Mouse (Mus musculus) adrenal gland, postnatal 14 days (tissue): Measurements from ENCODE around the gene Agbl1. TPM values are rescaled to one million over a fixed set of nuclear protein-coding genes. Genes with fewer than 3 reads are reported as not detected.

ENCODE experiments used
- DNase-seq: peaks from one replicate; pipeline ENCODE4 v3.0.0; 2021; ENCODE audit warnings: mixed read lengths
- total RNA-seq: library from RNA; stranded (reverse); gene quantifications from 2 replicates; pipeline ENCODE4 v1.2.3, GENCODE M21; 2021

The Agbl1 gene
- total RNA-seq, 1 experiment from 2014 or later = not detected

DNA sequence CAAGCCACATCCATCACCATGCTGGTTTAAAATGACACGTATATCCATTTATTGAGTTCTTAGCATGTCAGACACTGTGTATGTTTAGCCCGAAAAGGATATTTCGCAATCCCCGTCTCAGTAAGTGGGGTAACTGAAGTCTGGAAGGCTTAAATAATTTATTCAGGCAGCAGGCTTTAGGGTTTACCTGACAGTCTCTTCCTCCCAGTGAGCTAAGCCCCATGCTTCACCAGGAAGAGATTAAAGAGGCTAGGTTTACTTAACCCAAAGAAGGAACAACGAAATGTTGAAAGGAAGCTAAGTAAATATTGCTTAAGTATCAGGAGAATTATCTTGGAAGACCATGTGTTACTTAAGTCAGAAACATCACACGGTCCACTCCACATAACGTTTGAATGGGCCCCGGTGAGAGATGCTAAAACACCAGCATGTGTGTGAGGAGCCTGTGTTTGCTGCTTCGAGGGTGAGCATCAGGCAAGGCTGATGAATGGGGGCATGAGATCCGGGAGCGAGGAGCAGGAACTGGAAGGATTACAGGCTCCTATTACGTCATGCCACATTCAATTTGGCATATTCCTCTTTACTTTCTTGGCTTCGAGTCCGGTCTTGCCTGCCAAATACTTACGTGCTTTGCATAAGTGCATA is 162.7 kb downstream of the Agbl1 start:
- no peak for DNase-seq

DNA sequence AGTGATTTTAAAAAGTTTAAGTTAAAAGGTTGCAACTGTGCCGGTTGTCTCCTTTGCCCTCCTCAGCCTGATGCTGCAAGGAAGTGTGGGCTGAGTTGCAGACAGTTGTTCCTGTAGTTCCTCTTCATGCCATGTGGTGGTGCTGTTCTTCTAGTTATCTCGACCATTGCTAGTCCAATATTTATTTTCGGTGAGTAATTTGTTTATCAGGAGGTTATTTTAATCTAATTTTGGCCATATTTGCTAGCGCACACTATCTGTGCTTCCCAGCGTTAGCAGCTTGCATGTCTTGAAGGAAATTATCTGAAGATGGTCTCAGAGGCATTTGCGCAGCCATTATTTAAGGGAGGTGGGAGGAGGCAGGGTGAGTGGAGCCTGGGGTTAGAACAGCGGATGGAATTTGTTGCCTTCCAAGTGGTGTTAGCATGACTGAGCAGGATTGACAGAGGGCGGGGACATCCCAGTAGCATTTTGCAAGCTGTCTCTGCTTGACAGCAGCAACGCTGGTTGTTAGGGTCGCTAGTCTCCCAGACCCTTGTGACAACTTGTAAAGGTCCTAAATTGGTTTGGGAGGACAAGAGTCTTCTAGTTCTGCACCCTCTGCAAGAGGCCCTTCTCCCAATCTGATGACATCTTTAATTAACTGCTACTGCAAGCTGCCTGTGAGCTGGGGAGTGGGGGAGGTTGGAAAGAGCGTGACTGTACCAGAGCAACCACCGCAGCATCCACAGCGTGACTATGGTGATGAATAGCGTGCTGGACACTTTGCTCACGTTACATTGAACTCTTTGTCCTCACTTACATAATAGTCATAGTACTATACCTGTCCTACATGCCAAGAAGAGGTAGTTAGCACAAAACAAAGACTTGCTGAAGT is 163.5 kb downstream of the Agbl1 start:
- DNase-seq = peak; percentile 58

DNA sequence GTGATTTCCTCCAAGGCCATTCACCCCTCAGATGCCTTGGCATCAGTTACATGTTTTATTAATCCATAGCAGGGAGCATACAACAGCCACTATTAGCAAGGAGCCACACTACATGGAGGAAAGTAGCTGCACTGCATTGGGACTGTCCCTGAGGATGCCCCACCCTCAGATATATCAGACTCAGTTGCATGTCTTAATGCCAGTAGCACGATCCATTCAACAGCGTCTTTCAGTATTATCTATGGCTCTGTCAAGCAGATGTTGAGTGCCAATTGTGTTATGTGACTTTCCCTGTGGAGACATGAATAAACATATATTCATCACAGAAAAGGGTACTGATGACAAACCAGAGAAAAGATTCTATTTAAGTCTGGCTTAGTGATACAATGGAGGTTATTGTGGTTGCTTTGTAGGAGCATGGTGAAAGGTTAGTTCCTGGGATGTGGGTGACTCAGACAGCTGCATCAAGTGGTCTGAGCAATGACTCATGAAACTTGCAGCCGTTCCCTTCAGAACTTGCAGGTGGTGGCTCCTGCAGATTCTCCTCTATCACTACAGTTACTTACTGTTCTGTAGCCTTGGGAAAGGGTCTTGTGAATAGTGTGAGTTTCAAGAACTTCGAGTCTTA is 178.4 kb downstream of the Agbl1 start:
- no peak for DNase-seq

DNA sequence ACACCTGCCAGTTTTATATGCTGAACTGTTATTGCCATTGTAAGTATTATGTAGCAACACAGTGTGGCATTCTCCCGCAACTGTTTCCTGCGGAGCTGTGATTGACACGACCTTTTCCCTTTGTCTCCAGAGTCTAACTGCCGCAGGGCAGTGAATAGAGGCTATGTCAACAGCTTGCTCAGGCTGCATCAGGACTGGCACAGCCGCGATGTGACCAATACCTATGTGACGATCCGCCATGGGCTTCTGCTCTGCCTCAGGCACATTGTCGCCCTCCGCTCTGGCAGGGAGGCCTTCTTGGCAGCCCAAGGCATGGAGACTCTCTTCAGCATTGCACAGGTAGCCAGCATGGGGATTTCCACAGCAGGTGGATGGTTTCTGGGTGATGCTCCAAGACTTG is 179.3 kb downstream of the Agbl1 start:
- DNase-seq = no peak

DNA sequence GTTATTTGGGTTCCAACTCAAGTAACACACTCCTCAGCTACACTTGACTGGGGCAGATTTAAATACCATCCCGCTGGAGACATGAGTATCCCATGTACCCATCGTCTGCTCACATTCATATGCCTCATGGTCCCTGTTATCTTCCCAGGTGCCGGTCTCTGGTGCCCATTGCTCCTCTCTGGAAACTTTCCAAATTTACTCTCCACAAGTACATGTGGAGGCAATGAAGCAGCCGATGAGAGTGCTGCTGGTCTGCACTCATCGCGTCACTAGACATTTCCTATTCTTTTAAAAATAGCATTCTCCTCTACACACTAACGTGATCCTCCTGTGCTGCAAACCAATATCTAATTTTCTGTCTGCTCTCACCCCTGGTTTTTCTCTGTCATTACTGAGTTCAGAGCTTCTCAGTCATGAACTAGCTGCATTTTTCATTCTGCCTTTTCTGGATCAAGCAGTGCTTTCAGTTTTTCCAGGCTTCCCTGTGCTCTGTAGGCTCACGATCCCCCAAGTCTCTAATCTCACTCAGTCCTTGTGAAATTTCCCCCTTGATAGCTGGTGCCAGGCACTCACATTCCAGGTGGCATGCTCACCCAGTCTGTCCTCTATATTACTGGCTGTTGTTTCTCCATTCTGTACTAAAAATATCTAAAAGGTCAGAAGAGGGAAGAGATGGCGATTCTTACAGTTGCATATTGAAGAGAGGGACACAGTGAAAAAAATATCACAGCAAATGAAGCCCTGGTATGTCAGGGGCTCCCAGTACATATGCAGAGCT is 180.9 kb downstream of the Agbl1 start:
- no peak for DNase-seq

DNA sequence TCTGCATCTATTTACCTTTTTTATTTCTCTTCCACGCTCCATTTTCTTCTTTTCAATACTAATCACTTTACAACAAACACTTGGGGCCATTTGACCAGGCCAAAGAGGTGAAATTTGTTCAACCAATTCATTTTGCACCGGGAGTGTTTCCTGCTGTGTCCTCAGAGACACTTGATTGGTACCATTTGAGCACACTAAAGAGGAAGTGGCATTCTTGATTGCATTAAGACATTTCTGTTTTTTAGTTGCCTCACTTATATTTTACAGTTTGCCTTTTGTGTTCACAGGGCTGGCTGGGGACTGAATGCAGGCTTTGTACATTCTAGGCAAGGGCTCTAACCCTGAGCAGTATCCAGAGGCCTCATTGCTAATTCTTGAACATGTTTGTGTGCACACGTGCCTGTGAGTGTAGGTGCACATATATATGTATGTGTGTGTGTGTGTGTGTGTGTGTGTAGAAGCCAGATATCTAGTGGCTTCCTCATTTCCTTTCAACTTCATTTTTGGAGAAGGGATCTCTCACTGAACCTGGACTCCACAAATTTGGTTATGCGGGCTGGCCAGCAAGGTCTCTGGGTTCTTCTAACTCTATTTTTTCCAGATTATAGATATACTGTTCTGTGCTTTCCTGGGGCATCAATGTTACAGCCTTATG is 182.4 kb downstream of the Agbl1 start:
- no peak for DNase-seq

DNA sequence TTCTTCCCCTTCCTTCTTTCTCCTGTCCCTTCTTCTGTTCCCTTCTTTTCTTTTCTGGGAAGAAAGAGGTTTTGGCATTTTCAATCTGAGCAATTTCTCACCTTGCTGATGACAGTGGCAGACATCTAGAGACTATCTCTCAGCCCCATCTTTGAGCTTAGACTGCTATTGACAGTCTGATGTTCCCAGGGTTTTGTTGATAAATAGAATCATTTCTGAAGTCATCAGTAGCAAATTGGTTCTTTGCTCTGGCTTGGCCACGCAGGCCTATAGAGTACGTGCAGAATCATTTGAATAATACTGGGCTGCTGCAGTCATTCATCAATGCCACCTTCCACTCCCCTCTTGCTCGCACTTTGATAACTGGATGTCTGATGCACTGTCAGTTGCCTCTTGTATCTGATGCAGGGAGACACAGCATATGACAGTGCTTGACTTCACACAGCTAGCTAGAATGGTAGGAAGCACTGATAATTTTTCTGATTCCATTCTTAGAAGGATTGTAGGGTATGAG is 186.5 kb downstream of the Agbl1 start:
- DNase-seq = no peak

DNA sequence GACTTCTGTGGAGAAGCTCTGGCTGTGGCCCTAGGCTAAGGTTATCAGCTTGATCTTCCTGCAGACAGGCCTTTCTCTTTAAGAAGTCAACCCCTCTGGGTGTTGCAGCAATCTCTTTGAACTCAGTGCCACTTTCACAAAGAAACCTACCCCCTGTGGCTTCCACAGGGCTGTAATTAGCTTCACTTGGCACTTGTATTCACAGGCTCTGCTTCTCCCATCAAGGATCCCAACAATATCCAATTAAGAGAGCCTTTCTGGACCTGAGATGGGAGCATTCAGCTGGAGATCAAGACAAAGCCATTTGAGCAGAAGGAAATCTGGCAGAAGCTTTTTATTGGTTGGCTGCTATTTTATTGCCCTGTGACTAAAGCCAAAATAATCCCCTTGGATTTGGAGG is 208.9 kb downstream of the Agbl1 start:
- no peak for DNase-seq

DNA sequence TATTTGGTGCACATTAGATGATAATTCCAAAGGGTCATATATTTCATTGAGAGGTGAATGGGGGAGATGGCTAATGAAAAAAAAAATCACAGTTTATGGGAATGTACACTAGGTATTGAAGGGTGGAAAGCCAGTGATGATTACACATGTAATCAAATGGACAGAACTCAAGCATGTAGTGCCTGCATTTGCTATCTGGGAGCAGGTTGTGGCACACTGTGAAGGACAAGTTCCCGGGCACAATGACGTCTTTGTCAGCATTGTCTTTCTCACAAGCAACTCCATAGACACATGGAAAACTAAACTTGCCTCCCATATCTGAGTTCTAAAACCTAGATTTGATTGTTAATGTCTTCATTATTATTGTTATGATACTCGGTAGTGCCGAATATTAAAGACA is 209.3 kb downstream of the Agbl1 start:
- no peak for DNase-seq

DNA sequence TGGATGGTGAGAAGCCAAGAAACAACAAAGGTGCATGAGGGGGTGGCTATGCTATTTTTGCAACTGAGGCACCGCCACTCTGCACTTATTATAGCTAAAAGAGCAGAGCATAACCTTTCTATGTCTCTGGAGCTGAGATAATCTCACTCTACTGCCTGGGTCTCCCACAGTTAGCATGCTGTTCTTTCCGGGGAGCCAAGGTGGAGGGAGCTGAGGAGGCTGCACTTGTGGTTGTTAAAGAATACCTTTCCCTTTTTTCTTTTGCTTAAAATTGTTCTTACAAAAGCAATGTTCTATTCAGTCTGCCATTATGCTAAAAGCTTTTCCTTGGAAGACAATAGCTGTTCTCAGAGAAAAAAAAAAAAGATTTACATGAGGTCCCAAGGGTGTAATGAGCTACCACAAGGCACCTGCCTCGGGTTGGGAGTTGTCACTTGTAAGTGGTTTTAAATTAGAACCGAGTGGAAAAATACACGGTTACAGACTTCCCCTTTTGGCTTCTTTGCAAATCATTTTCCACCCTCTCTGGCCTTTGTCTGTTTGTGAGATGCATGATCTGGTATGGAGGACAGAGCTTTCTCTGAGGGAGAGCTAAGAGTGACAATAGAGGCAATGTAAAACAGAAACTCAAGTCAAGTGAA is 232.8 kb downstream of the Agbl1 start:
- no peak for DNase-seq

DNA sequence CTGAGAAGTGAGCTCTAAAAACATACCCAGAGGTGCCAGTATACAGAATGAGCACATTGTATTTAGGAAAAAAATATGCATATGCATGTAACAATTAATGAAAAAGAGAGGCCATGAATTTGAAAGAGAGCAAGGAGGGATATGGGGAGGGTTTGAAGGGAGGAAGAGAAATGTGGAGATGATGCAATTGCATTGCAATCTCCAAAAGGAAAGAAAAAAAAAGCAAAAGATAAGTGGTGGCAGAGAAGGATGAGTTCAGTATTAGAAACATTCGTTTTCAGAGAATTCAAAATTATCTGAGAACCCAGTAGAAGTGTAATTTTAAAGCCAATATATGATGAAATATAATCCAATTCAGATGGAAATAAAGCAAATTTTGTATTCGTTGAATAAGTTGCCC is 236.7 kb downstream of the Agbl1 start:
- DNase-seq = no peak

DNA sequence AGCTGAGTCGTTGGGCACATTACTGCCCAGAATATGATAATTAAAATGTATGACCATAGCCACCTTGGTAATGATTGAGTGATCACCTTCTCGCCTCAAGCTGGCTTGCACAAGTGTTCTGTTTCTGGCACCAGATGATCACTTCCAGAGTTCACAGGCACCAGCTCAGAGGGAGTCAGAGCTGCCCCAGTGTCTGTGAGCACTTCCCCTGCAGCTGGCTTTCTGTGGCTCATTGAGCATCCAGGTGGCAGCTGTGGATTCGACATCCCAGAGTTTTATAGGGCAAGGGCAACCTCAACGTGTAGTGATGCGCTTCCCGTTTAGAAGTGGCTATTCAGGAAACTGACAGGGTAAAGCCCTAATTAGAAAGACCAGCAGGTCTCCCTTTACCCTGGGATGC is 244.5 kb downstream of the Agbl1 start:
- no peak for DNase-seq

DNA sequence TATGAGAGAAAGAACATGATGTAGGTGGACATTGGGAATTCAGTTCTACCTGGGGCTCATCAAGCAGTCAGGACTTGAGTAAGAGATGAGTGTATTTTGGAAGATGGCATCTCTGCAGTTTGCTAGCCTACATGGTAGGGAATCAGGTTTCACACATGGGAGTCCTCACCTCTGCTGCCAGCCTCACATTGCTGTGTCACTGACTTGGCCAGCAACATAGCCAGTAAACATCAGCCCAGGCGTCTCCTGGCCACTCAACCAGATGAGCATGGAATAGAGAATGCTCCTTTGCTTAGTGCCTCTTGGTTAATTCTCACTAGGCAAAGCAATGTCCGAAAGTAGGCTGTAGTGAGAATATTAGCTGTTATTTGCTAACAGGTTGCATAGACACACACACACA is 255.9 kb downstream of the Agbl1 start:
- DNase-seq = no peak

DNA sequence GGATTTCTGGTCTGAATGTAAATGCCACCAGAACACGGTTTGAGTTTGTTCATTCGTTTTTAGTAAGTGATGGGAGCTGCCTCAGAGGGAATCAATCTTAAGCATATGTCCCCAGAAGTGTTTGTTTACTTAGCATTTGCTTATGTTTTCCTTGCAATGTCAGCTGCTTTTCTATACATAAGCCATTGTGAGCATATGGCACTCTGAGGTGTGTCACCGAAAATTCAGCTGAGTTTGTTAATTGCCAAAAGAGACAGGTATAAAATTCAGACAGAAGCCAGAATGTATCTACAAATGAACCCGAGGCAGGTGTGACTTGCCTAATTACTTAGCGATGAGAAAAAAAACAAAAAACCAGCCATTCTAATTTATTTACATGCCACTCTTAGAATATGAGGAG is 257.8 kb downstream of the Agbl1 start:
- no peak for DNase-seq

DNA sequence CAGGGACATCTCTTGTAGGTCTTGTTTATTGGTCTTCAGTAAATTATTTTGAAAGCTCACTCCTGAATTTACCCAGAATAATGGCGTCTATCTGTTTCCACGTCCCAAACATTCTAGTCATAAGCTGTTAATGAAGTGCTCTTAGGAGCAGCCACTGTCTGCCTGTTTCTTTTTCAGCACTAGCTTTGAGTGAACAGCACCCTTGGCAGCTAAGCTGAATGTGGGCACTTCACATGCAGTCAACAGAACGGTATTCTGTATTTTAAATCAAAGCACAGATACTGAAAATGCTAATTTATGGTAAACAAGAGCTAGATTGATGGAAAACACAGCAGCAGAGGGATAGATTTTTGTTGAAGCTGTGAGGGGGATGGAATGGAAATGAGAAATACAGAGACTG is 294.6 kb downstream of the Agbl1 start:
- peak; percentile 19 for DNase-seq

DNA sequence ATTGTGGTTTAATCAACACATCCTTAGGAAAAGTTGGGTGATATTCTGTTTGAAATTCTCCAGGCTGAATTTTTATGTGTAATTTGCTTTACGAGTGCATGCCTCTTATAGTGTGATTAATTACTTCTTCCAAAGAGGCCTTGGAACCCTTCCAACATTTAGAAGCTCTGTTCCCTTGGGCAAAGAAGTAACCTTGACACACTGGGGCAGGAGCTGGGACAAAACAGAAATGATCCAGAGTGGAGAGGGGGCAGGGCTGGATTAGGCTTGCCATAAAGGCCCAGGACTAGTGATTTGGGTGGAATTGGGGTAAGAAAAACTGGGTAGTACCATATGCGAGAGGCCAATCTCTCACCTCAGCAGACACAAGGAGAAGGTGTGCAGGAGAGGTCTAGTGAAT is 316.8 kb downstream of the Agbl1 start:
- peak; percentile 62 for DNase-seq

DNA sequence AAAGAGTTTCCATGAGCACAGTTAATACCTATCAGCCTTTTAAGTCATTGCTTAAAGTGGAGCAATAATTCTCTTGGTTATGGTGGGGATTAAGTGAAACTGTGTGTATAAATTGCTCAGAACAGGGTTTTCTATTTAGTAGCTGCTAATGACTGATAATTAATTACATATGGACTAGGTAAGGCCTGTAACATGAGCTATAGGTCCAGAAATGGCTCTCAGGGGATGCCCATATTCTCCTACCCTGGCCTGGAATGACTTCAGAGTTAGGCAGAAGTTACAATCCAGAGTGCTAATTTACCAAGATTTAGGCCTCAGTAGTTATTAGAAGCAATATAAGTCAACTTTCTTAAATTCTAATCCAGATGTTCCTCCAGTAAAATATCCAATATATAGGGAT is 317.6 kb downstream of the Agbl1 start:
- no peak for DNase-seq

DNA sequence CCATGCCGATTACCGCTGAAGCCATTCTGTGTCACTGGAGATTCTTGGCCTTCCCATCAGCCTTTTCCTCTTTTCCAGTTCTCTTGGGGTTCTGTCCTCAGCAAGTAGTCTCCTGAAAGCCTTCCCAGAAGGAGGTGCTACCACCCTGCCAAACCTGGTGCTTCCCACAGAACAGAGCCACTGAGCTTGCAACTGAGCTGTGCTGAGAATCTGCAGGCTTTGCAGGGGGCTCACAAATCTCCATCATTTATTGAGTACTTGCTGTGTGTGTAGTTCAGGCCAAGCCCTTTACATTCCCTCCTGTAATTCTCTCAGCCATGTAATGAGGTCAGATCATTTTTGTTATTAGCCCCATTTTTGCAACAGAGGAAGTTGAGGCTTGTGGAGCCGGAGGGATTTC is 322.2 kb downstream of the Agbl1 start:
- no peak for DNase-seq

DNA sequence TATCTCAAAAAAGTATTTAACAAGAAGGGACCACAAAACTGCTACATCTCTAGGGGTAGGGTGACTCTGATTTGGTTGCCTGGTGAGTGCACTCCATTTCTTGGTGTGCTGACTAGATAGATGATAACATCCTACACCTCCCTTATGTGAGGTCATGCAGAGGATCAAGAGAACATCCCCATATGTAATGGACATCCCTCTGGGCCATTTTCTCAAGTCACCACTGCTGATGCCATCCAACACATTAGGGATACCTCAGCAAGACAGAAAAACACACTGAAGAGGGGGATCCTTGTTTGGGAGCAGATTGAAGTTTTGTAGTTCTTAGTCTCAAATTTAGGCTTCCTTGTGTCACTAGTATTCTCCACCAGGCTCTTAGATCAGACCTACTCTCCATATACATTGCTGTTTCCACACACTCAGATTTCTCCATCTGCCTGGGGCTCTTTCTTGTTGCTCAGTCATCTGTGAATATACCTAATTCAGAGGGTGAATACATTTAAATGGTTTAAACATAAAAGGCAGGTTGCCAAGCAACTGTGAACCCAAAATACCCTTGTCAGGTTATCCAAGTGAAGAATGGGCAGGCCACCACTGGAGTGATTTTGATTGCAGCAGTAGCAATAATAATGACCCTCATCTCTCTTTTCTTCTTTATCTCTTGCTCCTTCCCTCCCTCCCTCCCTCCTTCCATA is 331.0 kb downstream of the Agbl1 start:
- no peak for DNase-seq

DNA sequence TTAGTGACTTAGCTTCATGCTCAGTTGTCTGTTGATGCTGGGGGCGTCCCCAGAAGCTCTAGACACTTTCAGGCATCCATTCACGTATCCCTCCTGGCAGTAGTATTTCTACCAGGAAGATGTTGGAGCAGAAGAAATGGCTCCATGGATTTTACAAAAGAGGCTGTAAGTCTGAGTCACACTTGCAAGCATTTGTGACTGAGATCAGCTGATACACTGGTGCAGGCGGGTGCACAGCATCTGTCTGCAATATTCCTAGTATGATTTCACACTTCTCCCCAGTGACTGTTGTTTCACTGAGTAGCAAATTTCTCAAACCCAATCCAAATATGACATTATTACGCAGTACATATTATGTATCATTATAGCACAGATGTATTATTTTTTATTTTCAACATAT is 332.8 kb downstream of the Agbl1 start:
- DNase-seq = no peak

DNA sequence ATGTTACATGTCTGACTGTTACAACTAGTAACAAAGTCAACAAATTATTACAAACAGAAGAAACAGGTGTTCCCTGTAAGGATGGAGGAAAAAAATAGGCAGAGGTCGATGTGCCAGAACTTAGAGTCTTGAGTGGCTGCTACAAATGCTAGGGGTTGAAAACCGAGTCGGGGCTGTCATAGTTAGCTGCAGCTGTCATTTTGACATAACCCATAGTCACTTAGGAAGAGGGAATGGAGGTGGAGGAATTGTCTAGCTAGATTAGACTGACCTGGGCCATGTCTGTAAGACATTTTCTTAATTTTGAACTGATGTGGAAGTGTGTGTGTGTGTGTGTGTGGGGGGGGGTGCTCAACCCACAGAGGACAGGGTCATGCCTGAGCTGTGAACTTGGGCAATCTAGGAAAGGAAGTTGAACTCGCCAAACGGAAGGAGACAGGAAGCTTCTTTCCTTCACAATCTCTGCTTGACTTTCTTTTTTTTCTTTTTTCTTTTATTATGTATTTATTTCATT is 364.9 kb downstream of the Agbl1 start:
- no peak for DNase-seq
